Mouse (Mus musculus) G1E (cell line): ENCODE data around the gene Nectin1. TPM values are rescaled to one million over a fixed set of nuclear protein-coding genes. Genes with fewer than 3 reads are reported as not detected.

Experiments used
- ATAC-seq: 2 replicates; pipeline ENCODE4 v1.8.0; 2016; ENCODE audit warnings: mild to moderate bottlenecking; ENCODE audit not compliant: insufficient number of reproducible peaks, poor library complexity, low FRiP score, severe bottlenecking; ENCODE audit errors: extremely low read depth
- DNase-seq: peaks from one replicate; pipeline ENCODE4 v3.0.0; 2012; ENCODE audit warnings: low spot score
- H3K27me3 ChIP-seq: 2 replicates; pipeline ENCODE4 v1.6.1; 2012; ENCODE audit warnings: mild to moderate bottlenecking, low read length, inconsistent platforms; ENCODE audit not compliant: insufficient read depth
- H3K36me3 ChIP-seq: replicated peaks from 2 replicates; pipeline ENCODE3; 2012; ENCODE audit warnings: mild to moderate bottlenecking, inconsistent platforms
- H3K4me1 ChIP-seq: 2 replicates; pipeline ENCODE4 v1.6.1; 2012; ENCODE audit warnings: low read depth, low read length, inconsistent platforms, mixed read lengths; ENCODE audit not compliant: insufficient read depth
- H3K4me3 ChIP-seq: 2 replicates; pipeline ENCODE4 v1.5.1; 2012; ENCODE audit warnings: low read depth, mild to moderate bottlenecking, inconsistent platforms, low read length, moderate library complexity, mixed read lengths
- H3K9me3 ChIP-seq: replicated peaks from 2 replicates; pipeline ENCODE4 v1.6.1; 2012; ENCODE audit warnings: inconsistent platforms
- CTCF ChIP-seq: IDR thresholded peaks from 2 replicates; pipeline ENCODE4 v1.5.1; 2012; ENCODE audit warnings: low read depth, low read length, inconsistent platforms, mixed read lengths
- GATA1 ChIP-seq: IDR thresholded peaks from 2 replicates; pipeline ENCODE4 v1.6.1; 2012; ENCODE audit warnings: borderline replicate concordance, low read length, inconsistent platforms, mixed read lengths
- GATA2 ChIP-seq: IDR thresholded peaks from 2 replicates; pipeline ENCODE4 v1.6.1; 2012; ENCODE audit warnings: low read depth, low read length, inconsistent platforms, borderline replicate concordance
- POLR2AphosphoS5 ChIP-seq: IDR thresholded peaks from 2 replicates; pipeline ENCODE4 v1.6.1; 2012; ENCODE audit warnings: low read depth, low read length, inconsistent platforms; ENCODE audit not compliant: insufficient replicate concordance
- TAL1 ChIP-seq: conservative IDR thresholded peaks from 2 replicates; pipeline ENCODE4 v1.6.1; 2012; ENCODE audit warnings: low read depth, low read length, inconsistent platforms, mixed read lengths
- polyA plus RNA-seq: library from polyadenylated mRNA; stranded (reverse); fragments of >175 nt; gene quantifications from 2 replicates; pipeline ENCODE4 v1.2.3, GENCODE M21; 2012
- total RNA-seq, 2 experiments: library from RNA; stranded (forward) in 1 of 2; stranded (reverse) in 1 of 2; fragments of 200-1000 nt in 1 of 2; fragments of >200 nt in 1 of 2; fragmentation: Nextera tagmentation in 1 of 2; gene quantifications; 2 replicates each; pipeline ENCODE4 v1.2.3; 2014 to 2017

Nectin1 gene
- total and polyA plus RNA-seq, 3 experiments, result 0.05 TPM; not detected in 2

GRCm38 (mm10) chr9:43807565-43807964 lies 63.8 kb downstream of the Nectin1 start:
- TF ChIP-seq POLR2AphosphoS5 (no peak), GATA1 (no peak), TAL1 (no peak), CTCF (no peak)
- H3K27me3 ChIP-seq, result no peaks in the 10 kb centered on the region; the same call in 1 of the 2 replicates
- DNase-seq (no peak), ATAC-seq (no peak)
- peaks cover 47% of the 10 kb centered on the region for H3K9me3 ChIP-seq
- no peaks in the 10 kb centered on the region for H3K36me3 ChIP-seq
- no peak overlapping the region for H3K4me3 ChIP-seq
- H3K4me1 ChIP-seq, result no peaks in the 10 kb centered on the region

DNA sequence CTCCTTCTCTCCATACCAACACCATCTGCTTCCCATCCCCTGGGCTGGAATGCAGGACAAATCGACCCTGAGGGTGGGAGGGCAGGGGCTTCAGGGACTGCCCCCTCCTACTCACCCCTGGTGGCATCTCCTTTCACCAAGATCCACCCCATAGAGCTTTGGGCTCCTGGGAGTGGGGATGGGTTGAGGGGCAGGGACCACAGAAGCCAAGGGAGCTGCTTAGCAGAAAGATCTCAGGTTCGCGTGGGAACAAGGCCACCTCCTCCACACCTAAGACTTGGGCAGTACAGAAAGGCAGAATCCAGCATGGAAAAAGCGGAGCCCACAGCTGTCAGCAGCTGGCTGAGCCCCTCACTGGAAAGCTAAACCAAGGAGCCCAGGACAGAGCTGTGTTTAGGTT lies 64.3 kb downstream of the Nectin1 start:
- no peak for TF ChIP-seq GATA2
- no peak for TF ChIP-seq GATA1
- no peak for TF ChIP-seq CTCF
- TF ChIP-seq POLR2AphosphoS5, result no peak
- no peak for TF ChIP-seq TAL1
- no peaks in the 10 kb centered on the region for H3K4me1 ChIP-seq
- H3K36me3 ChIP-seq, result no peaks in the 10 kb centered on the region
- no peak for ATAC-seq
- H3K9me3 ChIP-seq, result peaks cover 44% of the 10 kb centered on the region
- H3K4me3 ChIP-seq, result no peak overlapping the region
- H3K27me3 ChIP-seq, result no peaks in the 10 kb centered on the region; the same call in 1 of the 2 replicates
- no peak for DNase-seq

DNA sequence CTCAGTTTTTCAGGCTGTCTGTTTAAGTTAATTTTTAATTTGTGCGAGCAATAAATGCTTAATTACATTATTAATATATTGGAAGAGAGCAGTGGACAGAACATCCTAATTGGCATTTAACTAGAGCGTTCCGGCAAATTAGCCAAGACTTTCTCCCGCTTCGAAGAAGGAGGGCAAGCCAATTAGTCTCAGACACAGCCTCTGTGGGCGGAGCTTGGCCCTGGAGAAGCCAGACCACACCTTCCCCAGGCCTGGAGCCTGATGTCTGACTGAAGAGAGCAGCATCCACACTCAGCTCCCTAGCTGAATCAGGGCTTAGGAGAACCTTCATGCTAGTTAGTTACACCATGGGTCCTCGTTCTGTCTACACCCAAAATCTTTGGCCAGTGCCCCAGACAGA lies 64.8 kb downstream of the Nectin1 start:
- Histone ChIP-seq H3K9me3 (peaks cover 42% of the 10 kb centered on the region), H3K4me1 (no peaks in the 10 kb centered on the region), H3K27me3 (no peaks in the 10 kb centered on the region), H3K4me3 (no peak overlapping the region), H3K36me3 (no peaks in the 10 kb centered on the region)
- TF ChIP-seq GATA2 (no peak), GATA1 (no peak), CTCF (no peak), POLR2AphosphoS5 (no peak)
- no peak for DNase-seq
- no peak for ATAC-seq

DNA sequence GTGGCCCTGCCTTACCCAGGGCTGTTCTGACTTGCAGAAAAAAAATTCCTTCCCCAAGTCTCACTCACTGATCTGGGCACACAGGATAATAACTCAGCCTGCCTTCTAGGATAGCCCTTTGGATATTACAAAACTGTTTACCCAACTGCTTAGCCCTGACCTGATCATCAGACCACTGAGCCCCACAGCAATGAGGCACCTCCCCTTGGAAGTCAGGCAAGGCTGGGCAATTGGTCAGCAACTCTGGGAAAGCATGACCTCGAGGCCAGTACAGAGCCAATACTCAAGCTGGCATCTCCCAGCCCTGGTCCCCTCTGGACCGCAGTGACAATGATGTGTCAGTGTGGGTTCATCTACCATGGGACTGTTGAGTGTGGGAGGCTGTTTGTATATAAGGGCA lies 69.4 kb downstream of the Nectin1 start:
- ATAC-seq (no peak), DNase-seq (no peak)
- Histone ChIP-seq H3K36me3 (no peaks in the 10 kb centered on the region), H3K9me3 (peaks cover 28% of the 10 kb centered on the region), H3K4me1 (no peaks in the 10 kb centered on the region), H3K4me3 (no peak overlapping the region), H3K27me3 (no peaks in the 10 kb centered on the region)
- TF ChIP-seq CTCF (no peak), GATA1 (no peak), GATA2 (no peak), TAL1 (no peak), POLR2AphosphoS5 (no peak)

GRCm38 (mm10) chr9:43822206-43822605 lies 78.4 kb downstream of the Nectin1 start:
- no peaks in the 10 kb centered on the region for H3K27me3 ChIP-seq
- H3K36me3 ChIP-seq, result no peaks in the 10 kb centered on the region
- TF ChIP-seq TAL1, result no peak
- no peak for TF ChIP-seq GATA1
- TF ChIP-seq CTCF, result no peak
- TF ChIP-seq POLR2AphosphoS5, result no peak
- no peak for TF ChIP-seq GATA2
- DNase-seq (no peak), ATAC-seq (no peak)
- H3K4me1 ChIP-seq, result no peaks in the 10 kb centered on the region
- no peak overlapping the region for H3K4me3 ChIP-seq
- peaks cover 18% of the 10 kb centered on the region for H3K9me3 ChIP-seq

GRCm38 (mm10) chr9:43825178-43825577 lies 81.4 kb downstream of the Nectin1 start:
- Histone ChIP-seq H3K9me3 (peaks cover 31% of the 10 kb centered on the region), H3K36me3 (no peaks in the 10 kb centered on the region), H3K27me3 (no peaks in the 10 kb centered on the region), H3K4me1 (no peaks in the 10 kb centered on the region), H3K4me3 (no peak overlapping the region)
- DNase-seq (no peak), ATAC-seq (no peak)
- TF ChIP-seq CTCF, result no peak
- no peak for TF ChIP-seq GATA1
- no peak for TF ChIP-seq POLR2AphosphoS5
- no peak for TF ChIP-seq GATA2
- no peak for TF ChIP-seq TAL1

GRCm38 (mm10) chr9:43826558-43827253 lies 82.9 kb downstream of the Nectin1 start:
- DNase-seq, result no peak
- H3K4me1 ChIP-seq, result no peaks in the 10 kb centered on the region
- ATAC-seq, result no peak
- H3K36me3 ChIP-seq, result no peaks in the 10 kb centered on the region
- H3K27me3 ChIP-seq, result no peaks in the 10 kb centered on the region
- TF ChIP-seq CTCF, result no peak
- H3K4me3 ChIP-seq, result no peak overlapping the region
- peaks cover 33% of the 10 kb centered on the region for H3K9me3 ChIP-seq
